Mouse (Mus musculus) lung, postnatal 4 days (tissue): ENCODE measurements around the gene Xylt1.

Source experiments
- DNase-seq, 2 experiments: peaks; one replicate each; pipeline ENCODE4 v3.0.0; 2021

Gene Xylt1

GRCm38 (mm10) chr7:117380418-117381187, at the start of gene Xylt1:
Xylt1 (plus strand) TSS chr7:117380979.
- DNase-seq, result peak; percentile 85 to 90

DNA sequence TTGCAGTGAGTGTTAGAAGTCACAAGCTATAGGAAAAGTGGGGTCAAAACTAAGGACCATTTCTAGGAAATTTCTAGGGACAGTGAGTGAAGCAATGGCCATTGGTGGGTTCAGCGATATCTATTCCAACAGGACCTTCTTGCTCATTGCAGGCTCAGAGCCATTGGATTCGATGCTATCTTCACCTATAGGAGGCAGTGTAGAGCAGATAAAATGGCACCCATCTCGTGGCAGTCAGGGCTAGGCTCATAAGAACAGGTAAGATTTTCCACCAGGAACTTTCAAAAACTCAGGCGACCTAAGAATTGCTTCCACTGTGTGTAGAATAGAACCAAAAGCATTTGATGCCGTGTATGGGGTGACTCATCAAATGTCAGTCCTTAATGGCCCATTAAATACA, 46.8 kb upstream of the Xylt1 start:
- DNase-seq, result no peak

DNA sequence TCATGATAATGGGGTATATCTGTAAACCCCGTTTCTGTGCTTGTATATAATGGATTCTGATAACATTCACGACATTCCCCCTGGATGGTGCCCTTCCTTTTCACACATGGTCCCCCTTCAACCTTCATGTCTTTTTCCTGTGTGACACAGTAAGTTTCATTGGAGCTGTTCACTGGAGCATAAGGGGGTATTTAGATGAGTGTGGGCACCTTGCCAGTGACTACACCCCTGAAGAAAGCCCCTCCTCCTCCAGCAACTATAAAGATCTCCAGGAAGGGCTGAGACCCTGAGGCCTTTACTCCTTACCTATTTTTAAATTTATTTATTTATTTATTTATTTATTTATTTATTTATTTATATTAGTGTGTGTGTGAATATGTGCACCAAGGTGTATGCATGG, 24.5 kb upstream of the Xylt1 start:
- no peak for DNase-seq

- DNase-seq, result peak; percentile 31 to 44
Measured at GRCm38 (mm10) chr7:117357425-117358194, 23.2 kb upstream of the Xylt1 start.

- DNase-seq, result no peak
Measured at GRCm38 (mm10) chr7:117361281-117361680, 19.5 kb upstream of the Xylt1 start.

- DNase-seq, result no peak
Measured at GRCm38 (mm10) chr7:117362493-117362892, 18.3 kb upstream of the Xylt1 start.

DNA sequence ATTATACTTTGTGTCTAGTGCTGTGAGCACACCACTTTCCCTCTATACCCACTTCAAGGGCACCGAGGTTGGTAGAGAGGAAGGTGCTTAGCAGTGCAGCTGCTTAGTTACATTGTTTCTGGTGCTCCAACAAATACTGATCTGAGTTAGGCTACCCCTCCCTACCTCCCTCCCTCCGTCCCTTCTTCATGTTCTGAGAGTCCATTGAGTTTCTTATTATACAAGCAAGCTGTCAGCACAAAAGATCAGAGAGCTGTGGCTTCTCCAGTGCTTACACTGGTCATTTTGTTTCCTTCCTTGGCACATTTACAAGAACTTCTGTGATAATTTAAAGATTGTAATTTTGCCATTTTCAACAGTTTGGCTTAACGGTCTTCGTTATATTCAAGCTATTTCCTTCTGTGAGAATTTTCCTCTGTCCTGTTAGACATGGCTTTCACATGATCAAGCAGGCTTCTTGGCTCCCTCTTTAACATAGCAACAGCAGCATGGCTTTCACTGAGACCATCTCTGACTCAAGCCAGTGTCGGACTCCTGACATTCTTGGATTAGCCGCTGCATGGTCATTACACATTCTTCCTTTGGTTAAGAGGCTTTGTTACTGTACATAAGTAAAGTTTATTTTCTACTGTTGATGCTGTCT, 12.0 kb upstream of the Xylt1 start:
- no peak for DNase-seq

GRCm38 (mm10) chr7:117369290-117369941, 11.4 kb upstream of the Xylt1 start:
- no peak for DNase-seq

DNA sequence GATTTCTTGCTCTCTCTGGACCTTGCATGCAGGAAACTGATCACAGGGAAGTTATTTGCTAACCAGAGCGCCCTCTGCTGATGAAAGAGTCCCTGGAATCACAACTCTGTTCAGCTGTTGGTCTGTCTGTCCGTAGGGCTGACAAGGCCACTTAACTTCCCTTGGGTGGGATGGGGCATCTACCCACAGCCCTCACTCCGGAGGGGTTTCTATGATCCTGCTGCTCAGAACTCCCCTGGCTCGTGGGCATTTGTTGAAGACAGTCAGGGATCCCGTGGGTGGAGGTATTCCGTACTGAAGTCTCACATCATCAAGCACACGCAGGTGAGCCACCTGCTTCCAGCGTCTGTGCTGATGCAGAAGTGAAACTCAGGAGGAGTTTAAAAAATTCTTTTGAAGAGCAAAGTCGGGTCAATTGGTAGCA, 4.9 kb upstream of the Xylt1 start:
- peak in 1 of 2 experiments; percentile 72 for DNase-seq

DNA sequence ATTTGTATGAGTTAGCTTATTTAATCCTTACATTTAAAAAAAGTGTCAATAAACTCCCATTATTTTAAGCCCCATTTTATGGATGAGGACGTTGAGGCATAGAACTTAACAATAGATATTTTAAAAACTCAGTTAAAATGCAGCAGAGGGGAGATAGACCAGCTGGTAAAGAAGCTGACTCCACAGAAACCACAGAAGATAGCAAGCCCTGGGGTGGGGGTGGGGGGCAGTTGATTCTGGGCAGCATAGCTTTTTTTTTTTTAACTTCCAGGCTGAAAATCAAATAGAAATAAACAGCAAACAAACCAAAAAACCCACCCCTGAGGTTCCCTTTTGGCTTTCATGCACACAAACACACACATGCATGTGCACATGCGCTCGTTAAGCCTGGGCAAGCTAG, 3.6 kb upstream of the Xylt1 start:
- DNase-seq, result no peak

GRCm38 (mm10) chr7:117380036-117380417, 752 bp upstream of the Xylt1 start:
- no peak for DNase-seq

GRCm38 (mm10) chr7:117381188-117381981, 606 bp downstream of the Xylt1 start:
- DNase-seq, result peak in 1 of 2 experiments; percentile 40

DNA sequence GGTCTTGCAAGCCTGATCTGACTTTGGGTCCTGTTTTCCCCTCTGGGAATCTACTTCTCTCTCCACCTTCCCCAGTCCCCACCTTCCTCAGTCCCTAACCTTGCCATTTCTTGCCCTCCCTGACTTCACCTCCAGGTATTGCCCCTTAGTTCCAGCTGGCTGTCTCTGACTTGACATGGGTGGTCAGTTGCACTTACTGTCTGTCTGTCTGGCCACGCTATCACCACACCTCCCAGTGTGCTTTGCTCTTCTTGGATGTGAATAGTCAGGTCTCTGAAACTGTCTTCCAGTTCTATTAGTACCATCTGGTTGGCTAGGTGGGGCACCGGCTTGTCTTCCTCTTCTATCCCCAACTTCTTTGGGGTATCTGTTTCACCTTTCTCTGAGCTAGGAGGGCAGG, 1.2 kb downstream of the Xylt1 start:
- no peak for DNase-seq

DNA sequence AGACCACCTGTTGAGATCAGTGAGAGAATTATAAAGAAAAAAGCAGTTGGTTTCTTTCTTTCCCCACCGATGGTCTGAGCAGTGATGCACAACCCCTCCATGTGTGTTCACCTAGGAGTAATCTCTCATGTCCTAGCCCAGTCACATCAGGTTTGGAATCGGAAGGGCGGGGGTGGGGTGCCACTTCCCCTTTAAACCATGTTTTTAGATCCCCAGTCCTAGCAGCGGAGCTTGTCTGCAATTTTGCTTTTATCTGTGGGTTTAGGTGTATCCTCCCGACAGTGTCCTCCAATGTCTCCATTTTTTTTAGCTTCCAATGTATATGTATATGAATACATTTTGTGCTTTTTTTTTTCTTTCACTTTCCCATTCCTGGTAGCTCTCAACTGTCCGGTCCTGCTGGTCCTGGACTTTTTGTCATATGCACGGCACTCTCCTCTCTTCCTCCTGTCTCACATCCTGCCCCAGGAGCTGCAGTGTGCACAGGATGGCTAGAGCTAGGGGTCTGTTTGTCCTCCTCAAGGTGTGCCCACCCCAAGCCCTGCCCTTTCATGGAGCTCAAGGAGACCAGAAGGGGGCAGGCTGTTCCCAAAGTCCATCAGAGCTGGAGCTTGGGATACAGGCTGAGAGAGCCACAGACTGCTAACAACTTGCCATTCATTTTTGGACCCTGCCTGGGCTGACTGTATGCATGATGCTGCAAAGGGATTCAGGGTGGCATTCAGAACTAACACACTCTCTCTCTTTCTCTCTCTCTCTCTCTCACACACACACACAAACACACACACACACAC, 2.6 kb downstream of the Xylt1 start:
- peak; percentile 40 to 53 for DNase-seq

GRCm38 (mm10) chr7:117386376-117386775, 5.6 kb downstream of the Xylt1 start:
- no peak for DNase-seq

DNA sequence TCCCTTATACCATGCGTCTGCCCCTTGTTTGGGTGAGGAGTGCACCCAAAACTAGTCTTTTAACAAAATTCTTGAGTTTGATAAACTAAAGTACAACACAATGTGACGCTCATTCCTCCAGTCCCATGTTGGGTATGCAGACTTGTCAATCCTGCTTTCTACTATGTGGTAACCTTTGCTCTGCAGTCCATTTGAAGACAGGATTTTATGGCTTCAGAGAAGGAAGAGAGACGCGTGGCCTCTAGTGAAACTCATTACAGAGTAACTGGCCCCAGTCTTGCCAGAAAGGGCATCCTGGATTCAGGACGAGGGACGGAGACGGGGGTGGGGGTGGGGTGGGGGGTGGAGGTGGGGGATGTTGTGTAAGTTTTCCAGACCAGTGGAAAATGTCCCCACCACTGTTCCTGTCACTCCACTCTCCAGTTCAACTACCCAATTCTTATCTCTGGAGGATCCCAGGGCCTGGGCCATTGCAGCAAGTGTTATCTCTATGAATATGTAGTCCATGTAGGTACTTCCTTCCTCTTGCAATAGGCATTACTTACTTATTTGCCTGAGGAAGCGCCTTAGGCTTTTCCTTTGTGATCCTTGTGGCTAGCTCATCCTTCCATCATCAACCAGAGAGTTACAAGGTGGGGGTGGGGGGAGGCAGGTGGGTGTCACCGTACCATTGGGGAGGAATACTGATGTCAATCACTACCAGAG, 7.7 kb downstream of the Xylt1 start:
- no peak for DNase-seq

- DNase-seq, result no peak
Measured at GRCm38 (mm10) chr7:117389048-117389447, 8.3 kb downstream of the Xylt1 start.

- DNase-seq, result no peak
Measured at GRCm38 (mm10) chr7:117392863-117393569, 12.2 kb downstream of the Xylt1 start.

- no peak for DNase-seq
Measured at GRCm38 (mm10) chr7:117393976-117394375, 13.2 kb downstream of the Xylt1 start.

DNA sequence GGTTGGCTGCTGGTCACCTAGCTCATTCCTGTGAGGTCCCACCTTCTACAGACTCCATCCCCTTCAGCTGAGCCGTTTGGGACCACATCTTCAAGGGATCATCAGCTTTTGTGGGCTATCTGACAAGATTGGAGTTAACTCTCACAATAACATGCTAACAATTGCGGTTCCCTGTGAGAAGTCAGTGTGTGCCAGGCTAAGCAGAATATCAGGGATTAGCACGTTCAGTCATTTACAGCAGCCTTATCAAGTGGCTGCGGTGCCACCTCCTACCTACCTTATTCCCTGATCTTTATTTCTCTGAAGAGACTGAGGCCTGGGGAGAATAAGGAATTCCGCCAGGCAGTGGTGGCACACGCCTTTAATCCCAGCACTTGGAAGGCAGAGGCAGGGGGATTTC, 13.6 kb downstream of the Xylt1 start:
- DNase-seq, result no peak
